ENCODE assay signal across 8 mouse cellular contexts in genomic region chr7:4943223-4943815, GRCm38 (mm10). TPM values are rescaled to one million over a fixed set of nuclear protein-coding genes. Genes with fewer than 3 reads are reported as not detected.
DNase-seq lines count a peak whose midpoint lies in the region; ATAC-seq and TF ChIP-seq lines count a peak whose summit lies in the region.

No protein-coding gene starts in this region.

- DNase-seq in brain, embryonic 14.5 days (ENCODE audit: low read depth), result peak; percentile 92
- peak; percentile 95 for DNase-seq in kidney, postnatal 0 days (ENCODE audit: low spot score)
- peak; percentile 79 for DNase-seq in liver, embryonic 11.5 days (ENCODE audit: low spot score)
- DNase-seq in naive thymus-derived CD4-positive, alpha-beta T cell, adult 2 months (ENCODE audit: low read depth), result peak; percentile 97

- H3ac ChIP-seq in C2C12 (ENCODE audit: control insufficient read depth, insufficient read length, low read depth), result no peak overlapping the region

- peaks cover 6% of the 10 kb centered on the region for H3K27me3 ChIP-seq in C2C12 (ENCODE audit: control insufficient read depth, insufficient read depth, insufficient read length)
- H3K27me3 ChIP-seq in heart, embryonic 12.5 days (replicated peaks), result 0 out of 2 replicates have a peak, but pooled peaks cover 6% of the 10 kb centered on the region
- no peaks in the 10 kb centered on the region for H3K27me3 ChIP-seq in kidney, postnatal 0 days (ENCODE audit: insufficient read depth, low read length)
- 0 out of 2 replicates have a peak, but pooled peaks cover 2% of the 10 kb centered on the region for H3K27me3 ChIP-seq in liver, embryonic 11.5 days (replicated peaks; ENCODE audit: control insufficient read depth, insufficient read depth, low read length)
- H3K27me3 ChIP-seq in stomach, embryonic 14.5 days (ENCODE audit: control insufficient read depth, insufficient read depth, low read length), result no peaks in the 10 kb centered on the region

- H3K9ac ChIP-seq in heart, embryonic 12.5 days, result peak overlapping the region; percentile 32; the same call in 1 of the 2 replicates
- H3K9ac ChIP-seq in kidney, postnatal 0 days (ENCODE audit: low read depth, low read length), result no peak overlapping the region
- H3K9ac ChIP-seq in liver, embryonic 11.5 days (ENCODE audit: low read depth, low read length), result no peak overlapping the region
- H3K9ac ChIP-seq in stomach, embryonic 14.5 days (replicated peaks; ENCODE audit: low read depth, low read length), result no peak overlapping the region

- H3K27ac ChIP-seq in heart, embryonic 12.5 days (ENCODE audit: poor library complexity, severe bottlenecking), result no peak overlapping the region
- H3K27ac ChIP-seq in kidney, postnatal 0 days, result no peak overlapping the region
- no peak overlapping the region for H3K27ac ChIP-seq in liver, embryonic 11.5 days (ENCODE audit: low read depth, low read length)
- no peak overlapping the region for H3K27ac ChIP-seq in stomach, embryonic 14.5 days (ENCODE audit: low read length)

- H3K4me3 ChIP-seq in C2C12 (ENCODE audit: insufficient read depth, poor library complexity, severe bottlenecking), result no peak overlapping the region
- peak overlapping the region; percentile 37 for H3K4me3 ChIP-seq in heart, embryonic 12.5 days
- no peak overlapping the region for H3K4me3 ChIP-seq in kidney, postnatal 0 days (replicated peaks; ENCODE audit: low read depth, low read length)
- H3K4me3 ChIP-seq in liver, embryonic 11.5 days (ENCODE audit: low read depth, low read length), result peak overlapping the region; percentile 21; the same call in 1 of the 2 replicates
- no peak overlapping the region for H3K4me3 ChIP-seq in stomach, embryonic 14.5 days (ENCODE audit: low read depth, low read length)

- no peaks in the 10 kb centered on the region for H3K4me1 ChIP-seq in heart, embryonic 12.5 days (replicated peaks)
- H3K4me1 ChIP-seq in kidney, postnatal 0 days (replicated peaks; ENCODE audit: insufficient read depth, low read length), result no peaks in the 10 kb centered on the region
- 0 out of 2 replicates have a peak, but pooled peaks cover 3% of the 10 kb centered on the region for H3K4me1 ChIP-seq in liver, embryonic 11.5 days (replicated peaks; ENCODE audit: control insufficient read depth, insufficient read depth, low read length)
- H3K4me1 ChIP-seq in stomach, embryonic 14.5 days (ENCODE audit: control insufficient read depth, insufficient read depth, low read length), result no peaks in the 10 kb centered on the region

- H3K36me3 ChIP-seq in C2C12 (ENCODE audit: control insufficient read depth, insufficient read depth), result no peaks in the 10 kb centered on the region
- no peaks in the 10 kb centered on the region for H3K36me3 ChIP-seq in heart, embryonic 12.5 days
- H3K36me3 ChIP-seq in kidney, postnatal 0 days (ENCODE audit: insufficient read depth, low read length), result no peaks in the 10 kb centered on the region
- H3K36me3 ChIP-seq in liver, embryonic 11.5 days (ENCODE audit: control insufficient read depth, insufficient read depth, low read length), result no peaks in the 10 kb centered on the region
- no peaks in the 10 kb centered on the region for H3K36me3 ChIP-seq in stomach, embryonic 14.5 days (ENCODE audit: control insufficient read depth, insufficient read depth, low read length)

- peak; percentile 79 for TF ChIP-seq CTCF in C2C12 (IDR thresholded peaks at IDR 0.05; ENCODE audit: control insufficient read depth, insufficient read depth, insufficient read length)
- peak; percentile 90 for TF ChIP-seq CTCF in brain, embryonic 14.5 days (IDR thresholded peaks at IDR 0.05; ENCODE audit: borderline replicate concordance, extremely low read depth, insufficient read depth, insufficient read length)
- TF ChIP-seq CTCF in kidney, postnatal 0 days (IDR thresholded peaks at IDR 0.05; ENCODE audit: low read depth), result peak; percentile 99

- H3K9me3 ChIP-seq in heart, embryonic 12.5 days (replicated peaks), result no peaks in the 10 kb centered on the region
- no peaks in the 10 kb centered on the region for H3K9me3 ChIP-seq in kidney, postnatal 0 days (replicated peaks; ENCODE audit: low read length)
- no peaks in the 10 kb centered on the region for H3K9me3 ChIP-seq in liver, embryonic 11.5 days (ENCODE audit: control insufficient read depth, low read length)
- H3K9me3 ChIP-seq in stomach, embryonic 14.5 days (ENCODE audit: control insufficient read depth, low read depth, low read length), result no peaks in the 10 kb centered on the region

- H3K79me2 ChIP-seq in C2C12 (ENCODE audit: control insufficient read depth, insufficient read depth), result no peaks in the 10 kb centered on the region

- H3K79me3 ChIP-seq in C2C12 (ENCODE audit: low read depth), result no peaks in the 10 kb centered on the region

- TF ChIP-seq POLR2A in brain, embryonic 14.5 days (IDR thresholded peaks at IDR 0.05; ENCODE audit: borderline replicate concordance, extremely low read depth, insufficient read depth, insufficient read length, poor library complexity, severe bottlenecking), result no peak

- H3K4me2 ChIP-seq in heart, embryonic 12.5 days, result peak overlapping the region; percentile 67
- H3K4me2 ChIP-seq in kidney, postnatal 0 days (ENCODE audit: low read length), result peak overlapping the region; percentile 48
- peak overlapping the region; percentile 59 for H3K4me2 ChIP-seq in liver, embryonic 11.5 days
- peak overlapping the region; percentile 30; the same call in 1 of the 2 replicates for H3K4me2 ChIP-seq in stomach, embryonic 14.5 days (replicated peaks; ENCODE audit: low read depth, low read length)

- ATAC-seq in erythroid progenitor cell, adult 5-6 weeks (replicated peaks; ENCODE audit: low FRiP score, poor library complexity, severe bottlenecking), result peak; percentile 74
- peak; percentile 78 for ATAC-seq in heart, embryonic 12.5 days (ENCODE audit: insufficient number of reproducible peaks, low FRiP score)
- peak; percentile 84 for ATAC-seq in kidney, postnatal 0 days (replicated peaks; ENCODE audit: low FRiP score, low read depth)
- ATAC-seq in liver, embryonic 11.5 days (replicated peaks; ENCODE audit: low FRiP score), result peak; percentile 81
- peak; percentile 85 for ATAC-seq in stomach, embryonic 14.5 days (ENCODE audit: insufficient number of reproducible peaks, insufficient read depth, low FRiP score, low read depth)

- 12% methylated on average over 15 of the region's 15 CpGs for WGBS in heart, embryonic 12.5 days
- 18% methylated on average over 15 of the region's 15 CpGs for WGBS in kidney, postnatal 0 days
- 17% methylated on average over 15 of the region's 15 CpGs for WGBS in liver, embryonic 11.5 days
- 16% methylated on average over 15 of the region's 15 CpGs for WGBS in stomach, embryonic 14.5 days

RNA-seq across cellular contexts. Expression of gene Ssc5d, which starts 17.7 kb away (rescaled TPM):
- 3.7 TPM for polyA plus RNA-seq in C2C12 (2012; fragmentation: generic; extraction: Trizol)
- 2.3 and 3.6 TPM in 2 replicates for polyA plus RNA-seq in brain, embryonic 14.5 days (2012; rRNA removed)
- not detected in 2 replicates for total RNA-seq in erythroid progenitor cell, adult 5-6 weeks (2015; ENCODE audit: low replicate concordance)
- total RNA-seq in erythroid progenitor cell, adult 5-6 weeks (2017; ENCODE audit: low replicate concordance), result not detected in 2 replicates
- 1.5 and 1.7 TPM in 2 replicates for polyA plus RNA-seq in heart, embryonic 12.5 days (2016; fragmentation: Nextera tagmentation; extraction: Ambion mirVana)
- polyA plus RNA-seq in kidney, postnatal 0 days (2015; fragmentation: Nextera tagmentation; extraction: Ambion mirVana), result 0.91 and 1.1 TPM in 2 replicates
- polyA plus RNA-seq in liver, embryonic 11.5 days (2014; fragmentation: Nextera tagmentation; extraction: Ambion mirVana), result 0.70 and 0.82 TPM in 2 replicates
- 3.3 and 3.9 TPM in 2 replicates for polyA plus RNA-seq in stomach, embryonic 14.5 days (2014; fragmentation: Nextera tagmentation; extraction: Ambion mirVana)

RNA-seq across cellular contexts. Expression of gene Sbk2, which starts 20.9 kb away (rescaled TPM):
- polyA plus RNA-seq in C2C12 (2012; fragmentation: generic; extraction: Trizol), result 0.06 TPM
- polyA plus RNA-seq in brain, embryonic 14.5 days (2012; rRNA removed), result 0.14 TPM in 2 replicates
- not detected in 2 replicates for total RNA-seq in erythroid progenitor cell, adult 5-6 weeks (2015; ENCODE audit: low replicate concordance)
- total RNA-seq in erythroid progenitor cell, adult 5-6 weeks (2017; ENCODE audit: low replicate concordance), result not detected in 2 replicates
- polyA plus RNA-seq in heart, embryonic 12.5 days (2016; fragmentation: Nextera tagmentation; extraction: Ambion mirVana), result 2.1 and 2.6 TPM in 2 replicates
- polyA plus RNA-seq in kidney, postnatal 0 days (2015; fragmentation: Nextera tagmentation; extraction: Ambion mirVana), result 0.12 and 0.13 TPM in 2 replicates
- polyA plus RNA-seq in liver, embryonic 11.5 days (2014; fragmentation: Nextera tagmentation; extraction: Ambion mirVana), result 0.22 TPM in 1 of 2 replicates, not detected in the other
- 0.55 and 1.4 TPM in 2 replicates for polyA plus RNA-seq in stomach, embryonic 14.5 days (2014; fragmentation: Nextera tagmentation; extraction: Ambion mirVana)

RNA-seq across cellular contexts. Expression of gene Nat14, which starts 21.5 kb away (rescaled TPM):
- 2.7 TPM for polyA plus RNA-seq in C2C12 (2012; fragmentation: generic; extraction: Trizol)
- polyA plus RNA-seq in brain, embryonic 14.5 days (2012; rRNA removed), result 27.3 and 27.9 TPM in 2 replicates
- total RNA-seq in erythroid progenitor cell, adult 5-6 weeks (2015; ENCODE audit: low replicate concordance), result 2.9 TPM in 1 of 2 replicates, not detected in the other
- 0.64 and 4.4 TPM in 2 replicates for total RNA-seq in erythroid progenitor cell, adult 5-6 weeks (2017; ENCODE audit: low replicate concordance)
- 4.6 and 5.5 TPM in 2 replicates for polyA plus RNA-seq in heart, embryonic 12.5 days (2016; fragmentation: Nextera tagmentation; extraction: Ambion mirVana)
- 2.1 and 2.6 TPM in 2 replicates for polyA plus RNA-seq in kidney, postnatal 0 days (2015; fragmentation: Nextera tagmentation; extraction: Ambion mirVana)
- polyA plus RNA-seq in liver, embryonic 11.5 days (2014; fragmentation: Nextera tagmentation; extraction: Ambion mirVana), result 1.4 and 1.5 TPM in 2 replicates
- 3.5 and 4.0 TPM in 2 replicates for polyA plus RNA-seq in stomach, embryonic 14.5 days (2014; fragmentation: Nextera tagmentation; extraction: Ambion mirVana)

RNA-seq across cellular contexts. Expression of gene Sbk3, which starts 27.6 kb away (rescaled TPM):
- polyA plus RNA-seq in C2C12 (2012; fragmentation: generic; extraction: Trizol), result 0.02 TPM
- polyA plus RNA-seq in brain, embryonic 14.5 days (2012; rRNA removed), result 1.1 and 2.0 TPM in 2 replicates
- not detected in 2 replicates for total RNA-seq in erythroid progenitor cell, adult 5-6 weeks (2015; ENCODE audit: low replicate concordance)
- not detected in 2 replicates for total RNA-seq in erythroid progenitor cell, adult 5-6 weeks (2017; ENCODE audit: low replicate concordance)
- 0.08 and 0.17 TPM in 2 replicates for polyA plus RNA-seq in heart, embryonic 12.5 days (2016; fragmentation: Nextera tagmentation; extraction: Ambion mirVana)
- 0.05 TPM in 1 of 2 replicates, not detected in the other for polyA plus RNA-seq in kidney, postnatal 0 days (2015; fragmentation: Nextera tagmentation; extraction: Ambion mirVana)
- not detected in 2 replicates for polyA plus RNA-seq in liver, embryonic 11.5 days (2014; fragmentation: Nextera tagmentation; extraction: Ambion mirVana)
- polyA plus RNA-seq in stomach, embryonic 14.5 days (2014; fragmentation: Nextera tagmentation; extraction: Ambion mirVana), result 0.07 TPM in 1 of 2 replicates, not detected in the other

RNA-seq across cellular contexts. Expression of gene Zfp628, which starts 28.3 kb away (rescaled TPM):
- 9.0 TPM for polyA plus RNA-seq in C2C12 (2012; fragmentation: generic; extraction: Trizol)
- polyA plus RNA-seq in brain, embryonic 14.5 days (2012; rRNA removed), result 16.7 and 21.7 TPM in 2 replicates
- total RNA-seq in erythroid progenitor cell, adult 5-6 weeks (2015; ENCODE audit: low replicate concordance), result 7.1 and 8.6 TPM in 2 replicates
- total RNA-seq in erythroid progenitor cell, adult 5-6 weeks (2017; ENCODE audit: low replicate concordance), result 4.6 and 11.6 TPM in 2 replicates
- 2.6 and 2.9 TPM in 2 replicates for polyA plus RNA-seq in heart, embryonic 12.5 days (2016; fragmentation: Nextera tagmentation; extraction: Ambion mirVana)
- 3.5 and 3.9 TPM in 2 replicates for polyA plus RNA-seq in kidney, postnatal 0 days (2015; fragmentation: Nextera tagmentation; extraction: Ambion mirVana)
- polyA plus RNA-seq in liver, embryonic 11.5 days (2014; fragmentation: Nextera tagmentation; extraction: Ambion mirVana), result 3.3 and 3.5 TPM in 2 replicates
- 4.3 and 4.5 TPM in 2 replicates for polyA plus RNA-seq in stomach, embryonic 14.5 days (2014; fragmentation: Nextera tagmentation; extraction: Ambion mirVana)

Comparison
In these comparisons a context has a peak if more than half of its experiments do, and no peak if none do; other contexts are left out.
1. H3K4me3 ChIP-seq: peak in heart, embryonic 12.5 days (single experiment) and liver, embryonic 11.5 days (single experiment); none in C2C12 (single experiment), kidney, postnatal 0 days (single experiment) and stomach, embryonic 14.5 days (single experiment).
2. Peak in every context shown above with its lines, with median percentiles within 50 percentile points of each other: CTCF ChIP-seq, DNase-seq, ATAC-seq and H3K4me2 ChIP-seq.